28 mouse cellular contexts compared by ENCODE assay signal in genomic region chrX:164102656-164103055, GRCm38 (mm10). TPM values are rescaled to one million over a fixed set of nuclear protein-coding genes. Genes with fewer than 3 reads are reported as not detected.
A peak's percentile ranks its signal among the peaks of the same experiment; 100 is the strongest.
DNase-seq lines count a peak whose midpoint lies in the region; ATAC-seq lines count a peak whose summit lies in the region.
"Had no signal": no experiment of that assay in that cellular context is flagged by ENCODE, and none has a peak within 500 bp of the region (broad histone marks: within the 10 kb centered on the region; RNA-seq: fewer than 3 reads in every experiment).

No protein-coding gene starts in this region.

- H3K9ac ChIP-seq in forebrain, embryonic 14.5 days (ENCODE audit: low read length), result no peak overlapping the region
- H3K9ac ChIP-seq in midbrain, embryonic 13.5 days (replicated peaks), result no peak overlapping the region
- H3K9ac ChIP-seq: heart, embryonic 13.5 days; hindbrain, embryonic 12.5 days; limb, embryonic 13.5 days; liver, embryonic 12.5 days; midbrain, embryonic 12.5 days; neural tube, embryonic 13.5 days had no signal

- no peaks in the 10 kb centered on the region for H3K9me3 ChIP-seq in forebrain, embryonic 14.5 days (replicated peaks; ENCODE audit: control insufficient read depth, low read length)
- no peaks in the 10 kb centered on the region for H3K9me3 ChIP-seq in forebrain, embryonic 10.5 days
- H3K9me3 ChIP-seq in midbrain, embryonic 13.5 days, result no peaks in the 10 kb centered on the region
- no peaks in the 10 kb centered on the region for H3K9me3 ChIP-seq in midbrain, embryonic 10.5 days (replicated peaks)
- H3K9me3 ChIP-seq: heart, embryonic 13.5 days; hindbrain, embryonic 12.5 days; limb, embryonic 13.5 days; liver, embryonic 12.5 days; midbrain, embryonic 12.5 days; neural tube, embryonic 13.5 days had no signal

- no peak overlapping the region for H3K4me3 ChIP-seq in forebrain, embryonic 14.5 days (ENCODE audit: low read depth, low read length)
- H3K4me3 ChIP-seq in forebrain, embryonic 10.5 days, result no peak overlapping the region
- H3K4me3 ChIP-seq in midbrain, embryonic 13.5 days (replicated peaks), result no peak overlapping the region
- no peak overlapping the region for H3K4me3 ChIP-seq in midbrain, embryonic 10.5 days
- H3K4me3 ChIP-seq: heart, adult 2 months; heart, embryonic 13.5 days; hindbrain, embryonic 12.5 days; limb, embryonic 13.5 days; liver, embryonic 12.5 days; midbrain, embryonic 12.5 days; neural tube, embryonic 13.5 days had no signal

- no peak overlapping the region for H3K27ac ChIP-seq in forebrain, embryonic 14.5 days (ENCODE audit: low read depth, low read length)
- no peak overlapping the region for H3K27ac ChIP-seq in forebrain, embryonic 10.5 days
- no peak overlapping the region for H3K27ac ChIP-seq in midbrain, embryonic 13.5 days
- no peak overlapping the region for H3K27ac ChIP-seq in midbrain, embryonic 10.5 days (replicated peaks)
- H3K27ac ChIP-seq: heart, adult 2 months; heart, embryonic 13.5 days; hindbrain, embryonic 12.5 days; limb, embryonic 13.5 days; liver, embryonic 12.5 days; midbrain, embryonic 12.5 days; neural tube, embryonic 13.5 days had no signal

- ATAC-seq in forebrain, embryonic 14.5 days, result peak; percentile 44
- ATAC-seq in midbrain, embryonic 13.5 days, result 0 out of 2 replicates have a peak, but pooled peaks have one; percentile 27
- ATAC-seq in megakaryocyte-erythroid progenitor cell, adult 5-6 weeks (replicated peaks; ENCODE audit: low FRiP score, low TSS enrichment, poor library complexity, severe bottlenecking), result peak; percentile 50; the same call in 1 of the 2 replicates
- ATAC-seq: liver, embryonic 12.5 days had no signal

- no peaks in the 10 kb centered on the region for H3K36me3 ChIP-seq in forebrain, embryonic 14.5 days (ENCODE audit: control insufficient read depth, insufficient read depth, low read length)
- no peaks in the 10 kb centered on the region for H3K36me3 ChIP-seq in forebrain, embryonic 10.5 days (replicated peaks)
- no peaks in the 10 kb centered on the region for H3K36me3 ChIP-seq in midbrain, embryonic 13.5 days
- H3K36me3 ChIP-seq in midbrain, embryonic 10.5 days, result no peaks in the 10 kb centered on the region
- H3K36me3 ChIP-seq: heart, embryonic 13.5 days; hindbrain, embryonic 12.5 days; limb, embryonic 13.5 days; liver, embryonic 12.5 days; midbrain, embryonic 12.5 days; neural tube, embryonic 13.5 days had no signal

- WGBS in forebrain, embryonic 14.5 days, result 75% methylated on average over 6 of the region's 6 CpGs
- 65% methylated on average over 6 of the region's 6 CpGs for WGBS in forebrain, embryonic 10.5 days
- WGBS in midbrain, embryonic 13.5 days, result 69% methylated on average over 6 of the region's 6 CpGs
- 75% methylated on average over 6 of the region's 6 CpGs for WGBS in midbrain, embryonic 10.5 days

- no peaks in the 10 kb centered on the region for H3K4me1 ChIP-seq in forebrain, embryonic 14.5 days (ENCODE audit: control insufficient read depth, insufficient read depth, low read length)
- H3K4me1 ChIP-seq in forebrain, embryonic 10.5 days, result no peaks in the 10 kb centered on the region
- no peaks in the 10 kb centered on the region for H3K4me1 ChIP-seq in midbrain, embryonic 13.5 days (replicated peaks)
- no peaks in the 10 kb centered on the region for H3K4me1 ChIP-seq in midbrain, embryonic 10.5 days
- H3K4me1 ChIP-seq: heart, embryonic 13.5 days; hindbrain, embryonic 12.5 days; limb, embryonic 13.5 days; liver, embryonic 12.5 days; midbrain, embryonic 12.5 days had no signal

- H3K4me2 ChIP-seq in forebrain, embryonic 14.5 days (ENCODE audit: low read length), result no peak overlapping the region
- H3K4me2 ChIP-seq in midbrain, embryonic 13.5 days (replicated peaks), result no peak overlapping the region
- H3K4me2 ChIP-seq: heart, embryonic 13.5 days; hindbrain, embryonic 12.5 days; limb, embryonic 13.5 days; liver, embryonic 12.5 days; midbrain, embryonic 12.5 days; neural tube, embryonic 13.5 days had no signal

- no peaks in the 10 kb centered on the region for H3K27me3 ChIP-seq in forebrain, embryonic 14.5 days (replicated peaks; ENCODE audit: control insufficient read depth, insufficient read depth, low read length)
- H3K27me3 ChIP-seq in forebrain, embryonic 10.5 days (ENCODE audit: poor library complexity, severe bottlenecking), result peaks cover 85% of the 10 kb centered on the region
- peaks cover 18% of the 10 kb centered on the region; the same call in 1 of the 2 replicates for H3K27me3 ChIP-seq in midbrain, embryonic 13.5 days
- H3K27me3 ChIP-seq in midbrain, embryonic 10.5 days (ENCODE audit: low read depth, poor library complexity, severe bottlenecking), result peaks cover 88% of the 10 kb centered on the region
- H3K27me3 ChIP-seq: heart, embryonic 13.5 days; liver, embryonic 12.5 days had no signal

- DNase-seq in forebrain, embryonic 14.5 days (ENCODE audit: low spot score), result peak; percentile 20
- DNase-seq in forebrain, embryonic 10.5 days (ENCODE audit: extremely low spot score, low spot score), result no peak
- DNase-seq in midbrain, embryonic 10.5 days (ENCODE audit: low spot score), result no peak
- DNase-seq in thymus, postnatal 14 days, result peak; percentile 10
- no peak for DNase-seq in thymus, postnatal 10 days (ENCODE audit: low spot score in 2 of 2)
- DNase-seq in frontal cortex, postnatal 10 days (ENCODE audit: low spot score in 2 of 2), result no peak
- DNase-seq: adrenal gland, postnatal 25 days; cerebellum, adult 11 months; cerebellum, adult 9-11 months; gastrocnemius, postnatal 36 days; heart, adult 2 months; heart, postnatal 14 days; kidney, adult 9 months; kidney, postnatal 36 days; layer of hippocampus, postnatal 36 days; lung, adult 18-20 months; lung, postnatal 10 days had no signal

RNA-seq across cellular contexts. Expression of gene Cltrn, which starts 14.0 kb away (rescaled TPM):
- polyA plus RNA-seq in forebrain, embryonic 14.5 days (2014; fragmentation: Nextera tagmentation; extraction: Ambion mirVana), result 0.14 and 0.28 TPM in 2 replicates
- 1.6 and 1.8 TPM in 2 replicates for polyA plus RNA-seq in forebrain, embryonic 10.5 days (2016; fragmentation: Nextera tagmentation; extraction: Ambion mirVana)
- polyA plus RNA-seq in midbrain, embryonic 13.5 days (2015; fragmentation: Nextera tagmentation; extraction: Ambion mirVana), result not detected in 2 replicates
- 0.14 and 0.51 TPM in 2 replicates for polyA plus RNA-seq in midbrain, embryonic 10.5 days (2016; fragmentation: Nextera tagmentation; extraction: Ambion mirVana)
- total RNA-seq in megakaryocyte-erythroid progenitor cell, adult 5-6 weeks (2014; fragmentation: Nextera tagmentation), result not detected in 2 replicates
- not detected in 2 replicates for total RNA-seq in megakaryocyte-erythroid progenitor cell, adult 5-6 weeks (2017)
- total RNA-seq: adrenal gland, postnatal 25 days; gastrocnemius, adult 18-20 months; gastrocnemius, postnatal 36 days; heart, adult 2 months; heart, postnatal 14 days; layer of hippocampus, postnatal 36 days; left cerebral cortex, postnatal 10 days had no signal
- polyA plus RNA-seq: embryonic facial prominence, embryonic 11.5 days; heart, adult 2 months; midbrain, embryonic 12.5 days; neural tube, embryonic 13.5 days had no signal

RNA-seq across cellular contexts. Expression of gene Siah1b, which starts 26.4 kb away (rescaled TPM):
- 25.4 and 27.7 TPM in 2 replicates for polyA plus RNA-seq in forebrain, embryonic 14.5 days (2014; fragmentation: Nextera tagmentation; extraction: Ambion mirVana)
- 52.5 and 59.1 TPM in 2 replicates for polyA plus RNA-seq in forebrain, embryonic 10.5 days (2016; fragmentation: Nextera tagmentation; extraction: Ambion mirVana)
- 27.1 and 30.4 TPM in 2 replicates for polyA plus RNA-seq in midbrain, embryonic 13.5 days (2015; fragmentation: Nextera tagmentation; extraction: Ambion mirVana)
- polyA plus RNA-seq in midbrain, embryonic 10.5 days (2016; fragmentation: Nextera tagmentation; extraction: Ambion mirVana), result 44.5 and 49.8 TPM in 2 replicates
- total RNA-seq in megakaryocyte-erythroid progenitor cell, adult 5-6 weeks (2014; fragmentation: Nextera tagmentation), result 14.0 and 21.3 TPM in 2 replicates
- total RNA-seq in megakaryocyte-erythroid progenitor cell, adult 5-6 weeks (2017), result 11.4 and 19.9 TPM in 2 replicates

RNA-seq across cellular contexts. Expression of gene Ace2, which starts 36.5 kb away (rescaled TPM):
- polyA plus RNA-seq in forebrain, embryonic 14.5 days (2014; fragmentation: Nextera tagmentation; extraction: Ambion mirVana), result 0.16 TPM in 1 of 2 replicates, not detected in the other
- polyA plus RNA-seq in forebrain, embryonic 10.5 days (2016; fragmentation: Nextera tagmentation; extraction: Ambion mirVana), result 0.25 and 0.27 TPM in 2 replicates
- polyA plus RNA-seq in midbrain, embryonic 13.5 days (2015; fragmentation: Nextera tagmentation; extraction: Ambion mirVana), result 0.05 and 0.18 TPM in 2 replicates
- polyA plus RNA-seq in midbrain, embryonic 10.5 days (2016; fragmentation: Nextera tagmentation; extraction: Ambion mirVana), result 0.09 and 0.36 TPM in 2 replicates
- total RNA-seq in megakaryocyte-erythroid progenitor cell, adult 5-6 weeks (2014; fragmentation: Nextera tagmentation), result not detected in 2 replicates
- total RNA-seq in megakaryocyte-erythroid progenitor cell, adult 5-6 weeks (2017), result not detected in 2 replicates
- polyA plus RNA-seq: embryonic facial prominence, embryonic 11.5 days; liver, embryonic 12.5 days; midbrain, embryonic 12.5 days; neural tube, embryonic 13.5 days had no signal

Comparison
In these comparisons a context has a peak if more than half of its experiments do, and no peak if none do; other contexts are left out.
1. DNase-seq: peak in forebrain, embryonic 14.5 days (single experiment) and thymus, postnatal 14 days (single experiment); none in forebrain, embryonic 10.5 days (single experiment), midbrain, embryonic 10.5 days (single experiment), thymus, postnatal 10 days (0 of 2) and frontal cortex, postnatal 10 days (0 of 2).
2. Peak in every context shown above with its lines, with median percentiles within 50 percentile points of each other: ATAC-seq.